Mouse (Mus musculus): ENCODE data around the gene Hoxd4. TPM values are rescaled to one million over a fixed set of nuclear protein-coding genes. Genes with fewer than 3 reads are reported as not detected.

Hoxd4 gene
- polyA plus RNA-seq, 1 experiment from 2014 or later = not detected

- H3K27ac ChIP-seq (replicated peaks) = no peak overlapping the region
- WGBS = 3% methylated on average over 13 of the region's 13 CpGs
- H3K9me3 ChIP-seq = no peaks in the 10 kb centered on the region
- peak; percentile 33 for DNase-seq (ENCODE audit: low spot score)
- H3K4me3 ChIP-seq = no peak overlapping the region
- peaks cover 12% of the 10 kb centered on the region for H3K4me1 ChIP-seq
- peaks cover 100% of the 10 kb centered on the region for H3K27me3 ChIP-seq (replicated peaks; ENCODE audit: low read depth, poor library complexity, severe bottlenecking)
- H3K36me3 ChIP-seq (replicated peaks) = no peaks in the 10 kb centered on the region
Measured at GRCm38 (mm10) chr2:74706393-74706960, 5.3 kb upstream of the Hoxd4 start.

- Histone ChIP-seq H3K27ac (replicated peaks) (no peak overlapping the region), H3K36me3 (replicated peaks) (no peaks in the 10 kb centered on the region), H3K9me3 (no peaks in the 10 kb centered on the region), H3K4me1 (peaks cover 19% of the 10 kb centered on the region), H3K27me3 (replicated peaks; ENCODE audit: low read depth, poor library complexity, severe bottlenecking) (peaks cover 100% of the 10 kb centered on the region), H3K4me3 (no peak overlapping the region)
- 5% methylated on average over 7 of the region's 7 CpGs for WGBS
- peak; percentile 22 for DNase-seq (ENCODE audit: low spot score)
Measured at GRCm38 (mm10) chr2:74707599-74707998, 4.1 kb upstream of the Hoxd4 start.

GRCm38 (mm10) chr2:74708676-74709075 is 3.1 kb upstream of the Hoxd4 start:
- WGBS = 5% methylated on average over 4 of the region's 4 CpGs
- Histone ChIP-seq H3K27me3 (replicated peaks; ENCODE audit: low read depth, poor library complexity, severe bottlenecking) (peaks cover 100% of the 10 kb centered on the region), H3K27ac (replicated peaks) (no peak overlapping the region), H3K4me3 (no peak overlapping the region), H3K9me3 (no peaks in the 10 kb centered on the region), H3K4me1 (peaks cover 19% of the 10 kb centered on the region), H3K36me3 (replicated peaks) (no peaks in the 10 kb centered on the region)
- DNase-seq (ENCODE audit: low spot score) = peak; percentile 18

- no peak overlapping the region for H3K27ac ChIP-seq (replicated peaks)
- peaks cover 15% of the 10 kb centered on the region for H3K4me1 ChIP-seq
Measured at GRCm38 (mm10) chr2:74709465-74710419, 2.0 kb upstream of the Hoxd4 start.

GRCm38 (mm10) chr2:74710929-74711543 is 693 bp upstream of the Hoxd4 start:
- no peak overlapping the region for H3K27ac ChIP-seq (replicated peaks)
- no peaks in the 10 kb centered on the region for H3K9me3 ChIP-seq
- H3K4me3 ChIP-seq = no peak overlapping the region
- H3K27me3 ChIP-seq (replicated peaks; ENCODE audit: low read depth, poor library complexity, severe bottlenecking) = peaks cover 100% of the 10 kb centered on the region
- WGBS = 1% methylated on average over 16 of the region's 16 CpGs
- DNase-seq (ENCODE audit: low spot score) = peak; percentile 38
- H3K36me3 ChIP-seq (replicated peaks) = no peaks in the 10 kb centered on the region
- H3K4me1 ChIP-seq = peaks cover 10% of the 10 kb centered on the region

More at GRCm38 (mm10) chr2:74709465-74710419, 2.0 kb upstream of the Hoxd4 start:
- H3K9me3 ChIP-seq = no peaks in the 10 kb centered on the region
- H3K4me3 ChIP-seq = no peak overlapping the region
- peak; percentile 25 for DNase-seq (ENCODE audit: low spot score)
- peaks cover 100% of the 10 kb centered on the region for H3K27me3 ChIP-seq (replicated peaks; ENCODE audit: low read depth, poor library complexity, severe bottlenecking)
- H3K36me3 ChIP-seq (replicated peaks) = no peaks in the 10 kb centered on the region
- 4% methylated on average over 5 of the region's 5 CpGs for WGBS

- 4% methylated on average over 19 of the region's 19 CpGs for WGBS
- H3K9me3 ChIP-seq = no peaks in the 10 kb centered on the region
- peaks cover 13% of the 10 kb centered on the region for H3K4me1 ChIP-seq
- H3K27ac ChIP-seq (replicated peaks) = no peak overlapping the region
- peak; percentile 23 for DNase-seq (ENCODE audit: low spot score)
- H3K36me3 ChIP-seq (replicated peaks) = no peaks in the 10 kb centered on the region
- H3K4me3 ChIP-seq = no peak overlapping the region
- peaks cover 100% of the 10 kb centered on the region for H3K27me3 ChIP-seq (replicated peaks; ENCODE audit: low read depth, poor library complexity, severe bottlenecking)
Measured at GRCm38 (mm10) chr2:74713239-74714150, 1.8 kb downstream of the Hoxd4 start.

GRCm38 (mm10) chr2:74714156-74714789 is 2.5 kb downstream of the Hoxd4 start:
- Histone ChIP-seq H3K9me3 (no peaks in the 10 kb centered on the region), H3K36me3 (replicated peaks) (no peaks in the 10 kb centered on the region), H3K27me3 (replicated peaks; ENCODE audit: low read depth, poor library complexity, severe bottlenecking) (peaks cover 100% of the 10 kb centered on the region), H3K4me1 (peaks cover 13% of the 10 kb centered on the region), H3K4me3 (no peak overlapping the region), H3K27ac (replicated peaks) (no peak overlapping the region)
- DNase-seq (ENCODE audit: low spot score) = peak; percentile 30
- WGBS = 2% methylated on average over 18 of the region's 18 CpGs

- no peak overlapping the region for H3K27ac ChIP-seq (replicated peaks)
- no peak overlapping the region for H3K4me3 ChIP-seq
- DNase-seq (ENCODE audit: low spot score) = peak; percentile 51
- H3K4me1 ChIP-seq = peaks cover 13% of the 10 kb centered on the region
- H3K36me3 ChIP-seq (replicated peaks) = no peaks in the 10 kb centered on the region
- peaks cover 100% of the 10 kb centered on the region for H3K27me3 ChIP-seq (replicated peaks; ENCODE audit: low read depth, poor library complexity, severe bottlenecking)
- no peaks in the 10 kb centered on the region for H3K9me3 ChIP-seq
- WGBS = 1% methylated on average over 14 of the region's 14 CpGs
Measured at GRCm38 (mm10) chr2:74714881-74715280, 3.2 kb downstream of the Hoxd4 start.

GRCm38 (mm10) chr2:74715504-74716241 is 3.9 kb downstream of the Hoxd4 start:
- Histone ChIP-seq H3K4me1 (peaks cover 13% of the 10 kb centered on the region), H3K27ac (replicated peaks) (no peak overlapping the region), H3K9me3 (no peaks in the 10 kb centered on the region), H3K36me3 (replicated peaks) (no peaks in the 10 kb centered on the region), H3K4me3 (peak overlapping the region; percentile 45), H3K27me3 (replicated peaks; ENCODE audit: low read depth, poor library complexity, severe bottlenecking) (peaks cover 100% of the 10 kb centered on the region)
- DNase-seq (ENCODE audit: low spot score) = peak; percentile 92
- WGBS = 2% methylated on average over 26 of the region's 26 CpGs

- no peak overlapping the region for H3K4me3 ChIP-seq
- no peak for DNase-seq (ENCODE audit: low spot score)
- no peaks in the 10 kb centered on the region for H3K36me3 ChIP-seq (replicated peaks)
- no peaks in the 10 kb centered on the region for H3K9me3 ChIP-seq
- 4% methylated on average over 2 of the region's 2 CpGs for WGBS
- no peak overlapping the region for H3K27ac ChIP-seq (replicated peaks)
- H3K4me1 ChIP-seq = peaks cover 6% of the 10 kb centered on the region; the same call in 1 of the 2 replicates
- peaks cover 100% of the 10 kb centered on the region for H3K27me3 ChIP-seq (replicated peaks; ENCODE audit: low read depth, poor library complexity, severe bottlenecking)
Measured at GRCm38 (mm10) chr2:74720384-74720783, 8.7 kb downstream of the Hoxd4 start.

- H3K9me3 ChIP-seq = no peaks in the 10 kb centered on the region
- H3K27me3 ChIP-seq (replicated peaks; ENCODE audit: low read depth, poor library complexity, severe bottlenecking) = peaks cover 100% of the 10 kb centered on the region
- H3K4me1 ChIP-seq = peaks cover 3% of the 10 kb centered on the region; the same call in 1 of the 2 replicates
- no peak overlapping the region for H3K4me3 ChIP-seq
- no peak overlapping the region for H3K27ac ChIP-seq (replicated peaks)
- no peaks in the 10 kb centered on the region for H3K36me3 ChIP-seq (replicated peaks)
- peak; percentile 21 for DNase-seq (ENCODE audit: low spot score)
- 3% methylated on average over 5 of the region's 5 CpGs for WGBS
Measured at GRCm38 (mm10) chr2:74720955-74721491, 9.3 kb downstream of the Hoxd4 start.

Measured in embryonic facial prominence, embryonic 10.5 days (tissue).